Mouse (Mus musculus) gastrocnemius, postnatal 4 days (tissue): ENCODE data around the gene Galnt14. TPM values are rescaled to one million over a fixed set of nuclear protein-coding genes. Genes with fewer than 3 reads are reported as not detected.

Experiments
- DNase-seq, 2 experiments: peaks; one replicate each; pipeline ENCODE4 v3.0.0; 2021 to 2022; ENCODE audit warnings: low spot score in 2 of 2, mixed read lengths in 2 of 2
- total RNA-seq, 2 experiments: library from RNA; stranded (reverse); gene quantifications; 2 replicates each; pipeline ENCODE4 v1.2.3; 2021

The Galnt14 gene
- total RNA-seq, 2 experiments from 2014 or later: 0.31 to 0.39 TPM

DNA sequence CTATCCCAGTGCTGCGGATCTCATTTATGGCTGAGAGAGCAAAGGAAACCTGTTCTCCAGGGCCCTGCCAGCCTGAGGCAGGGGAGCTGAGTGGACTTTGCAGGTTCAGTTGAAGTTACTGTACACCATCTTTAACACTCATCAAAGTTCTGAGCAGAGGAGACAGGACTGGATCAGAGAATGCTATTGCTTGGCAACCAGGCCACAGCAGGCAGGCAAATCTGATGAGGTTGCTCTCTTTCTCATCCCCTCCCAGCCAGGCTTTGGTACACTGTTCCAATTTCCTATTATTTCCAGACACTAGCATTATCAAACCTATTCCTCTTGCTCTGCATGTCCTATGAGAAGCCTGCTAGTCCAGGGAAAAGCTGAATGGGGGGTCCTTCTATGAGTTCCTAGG is 41.3 kb downstream of the Galnt14 start:
- DNase-seq: no peak

GRCm38 (mm10) chr17:73663237-73663636 is 47.0 kb downstream of the Galnt14 start:
- no peak for DNase-seq

DNA sequence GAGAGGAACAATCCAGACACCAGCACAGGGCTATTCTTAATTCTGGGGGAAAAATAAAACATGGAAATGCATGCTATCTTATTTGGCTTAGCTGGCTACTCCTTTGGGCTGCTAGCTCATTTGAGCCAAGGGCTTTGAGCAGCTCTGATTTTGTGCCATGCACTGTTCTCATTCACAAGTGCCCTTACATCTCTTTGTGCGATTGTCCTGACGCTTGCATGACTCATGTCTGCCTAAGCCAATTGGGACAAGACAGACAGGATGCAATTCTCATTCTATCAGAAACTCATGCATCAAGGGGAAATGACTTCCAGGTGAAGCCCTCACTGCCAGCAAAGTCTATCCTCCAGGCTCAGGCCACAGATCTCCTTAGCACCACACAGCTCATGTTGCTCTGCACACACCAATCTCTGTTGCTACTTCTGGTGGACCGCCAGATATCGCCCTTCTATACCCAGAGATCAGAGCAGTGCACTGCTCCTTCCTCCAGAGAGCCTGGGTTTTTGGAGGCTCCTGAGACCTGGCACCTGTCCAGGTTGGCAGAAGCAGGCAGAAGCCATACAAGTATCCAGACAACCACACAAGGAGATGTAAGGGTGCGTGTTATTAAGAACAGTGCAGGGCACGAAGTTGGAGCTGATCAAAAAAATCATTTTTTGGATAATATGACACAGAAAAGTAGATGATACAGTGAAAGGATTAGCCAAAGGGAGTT is 51.4 kb downstream of the Galnt14 start:
- no peak for DNase-seq

DNA sequence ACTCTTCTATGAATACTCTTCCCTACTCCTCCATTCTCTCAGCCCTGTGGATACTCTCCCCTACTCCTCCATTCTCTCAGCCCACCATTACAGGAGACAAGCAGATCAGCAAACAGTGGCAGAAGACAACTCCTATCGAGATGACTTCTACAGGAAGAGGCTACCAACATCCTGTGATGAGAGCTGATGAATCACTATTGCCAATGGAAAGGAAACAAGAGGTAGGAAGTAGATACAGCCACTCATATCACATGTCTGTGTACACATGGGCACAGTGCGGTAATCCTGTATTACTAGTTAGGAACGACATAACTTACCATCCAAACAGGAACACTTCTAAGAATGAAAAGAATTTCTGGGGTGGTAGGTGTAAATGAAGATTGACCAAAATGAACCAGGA is 53.9 kb downstream of the Galnt14 start:
- DNase-seq: no peak

GRCm38 (mm10) chr17:73654261-73654660 is 56.0 kb downstream of the Galnt14 start:
- DNase-seq: no peak

GRCm38 (mm10) chr17:73649371-73649770 is 60.9 kb downstream of the Galnt14 start:
- DNase-seq: no peak

DNA sequence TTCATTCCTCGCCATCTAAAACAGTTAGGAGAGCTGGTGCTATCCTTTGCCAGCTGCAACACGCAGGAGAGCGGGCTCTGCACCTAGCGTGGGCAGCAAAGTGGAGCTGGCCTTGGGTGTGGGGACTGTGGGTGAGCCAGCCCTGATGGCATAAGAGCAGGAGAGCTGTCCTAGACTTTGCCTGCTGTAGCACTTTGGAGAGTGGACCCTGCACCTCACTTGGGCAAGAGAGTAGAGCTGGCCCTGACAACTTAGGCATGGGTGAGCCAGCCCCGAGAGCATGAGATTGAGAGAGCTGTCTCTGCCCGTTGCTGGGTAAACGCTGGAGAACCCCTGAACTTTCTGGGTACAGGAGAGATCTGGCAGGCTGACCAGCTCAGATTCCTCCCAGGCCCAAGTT is 68.6 kb downstream of the Galnt14 start:
- DNase-seq: no peak

GRCm38 (mm10) chr17:73640117-73640480 is 70.2 kb downstream of the Galnt14 start:
- DNase-seq: no peak

DNA sequence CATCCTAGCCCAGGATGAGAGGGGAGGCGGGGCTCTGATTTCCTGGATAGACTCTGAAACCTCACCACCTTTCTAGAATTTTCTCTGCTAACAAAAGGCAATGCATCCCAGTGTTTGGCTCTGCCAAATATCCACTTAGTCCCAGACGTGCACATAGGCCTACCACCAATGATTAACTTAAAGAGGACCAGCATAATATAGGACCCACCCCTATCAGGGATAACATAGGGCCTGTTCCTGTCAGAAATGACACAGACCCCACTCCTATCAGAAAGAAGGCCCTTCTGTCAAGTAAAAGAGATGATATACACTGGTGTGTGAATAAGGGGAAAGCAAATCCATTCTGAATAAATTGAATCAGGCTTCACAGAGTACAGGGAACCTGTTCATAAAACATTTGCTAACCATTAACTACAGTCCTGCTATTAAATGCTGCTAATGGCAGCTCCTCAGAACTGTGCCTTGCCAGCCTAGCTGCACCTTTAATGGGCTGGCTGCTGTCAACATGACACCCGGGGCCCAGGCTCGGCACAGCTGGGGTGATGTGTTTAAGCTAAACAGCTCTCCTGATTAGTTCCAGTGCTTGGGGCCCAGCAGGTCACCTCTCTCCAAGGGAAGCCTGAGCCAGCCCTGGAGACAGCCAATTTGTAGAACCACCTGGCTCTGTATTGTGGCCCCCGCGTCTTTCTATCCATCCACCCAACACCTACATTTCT is 70.7 kb downstream of the Galnt14 start:
- DNase-seq: no peak

GRCm38 (mm10) chr17:73636988-73637387 is 73.3 kb downstream of the Galnt14 start:
- no peak for DNase-seq

GRCm38 (mm10) chr17:73634896-73635295 is 75.4 kb downstream of the Galnt14 start:
- no peak for DNase-seq

DNA sequence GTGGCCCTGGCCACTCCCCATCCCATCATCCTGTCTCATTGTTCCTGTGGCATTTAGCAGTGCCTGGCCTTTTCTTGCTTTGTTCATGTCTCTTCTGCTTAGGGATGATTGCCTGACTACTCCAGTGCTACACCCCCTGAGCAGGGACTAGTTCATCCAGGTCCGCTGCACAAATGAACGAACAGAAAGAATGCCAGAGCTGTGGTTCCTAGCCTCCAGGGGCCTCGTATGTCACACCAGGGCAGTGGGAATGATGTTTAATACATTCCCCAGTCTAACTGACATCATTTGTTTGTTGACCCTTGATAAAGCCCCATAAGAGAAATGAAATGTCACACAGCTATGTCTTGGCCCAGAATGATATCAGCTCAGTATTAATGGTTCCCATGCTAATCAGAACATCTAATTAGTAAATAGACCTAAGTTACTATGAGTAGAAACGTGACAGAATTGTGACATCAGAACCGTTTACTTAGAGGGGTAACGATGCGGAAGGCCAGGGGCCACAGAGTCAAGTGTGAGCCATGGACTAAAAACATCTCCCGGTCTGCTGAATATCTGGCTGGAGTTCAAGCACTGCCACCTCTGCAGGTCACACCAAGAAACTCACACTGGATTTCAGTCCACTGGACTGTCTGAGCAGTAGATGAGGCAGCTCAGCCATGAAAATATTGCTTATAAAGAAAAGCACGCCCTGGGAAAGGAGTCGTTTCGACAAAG is 76.1 kb downstream of the Galnt14 start:
- DNase-seq: no peak

- no peak for DNase-seq
Observed at GRCm38 (mm10) chr17:73628263-73628914, 81.9 kb downstream of the Galnt14 start.

- no peak for DNase-seq
Observed at GRCm38 (mm10) chr17:73626912-73627311, 83.3 kb downstream of the Galnt14 start.

- DNase-seq: no peak
Observed at GRCm38 (mm10) chr17:73620049-73620448, 90.2 kb downstream of the Galnt14 start.

- DNase-seq: no peak
Observed at GRCm38 (mm10) chr17:73602552-73603478, 107.4 kb downstream of the Galnt14 start.

- no peak for DNase-seq
Observed at GRCm38 (mm10) chr17:73599923-73600322, 110.3 kb downstream of the Galnt14 start.

GRCm38 (mm10) chr17:73592081-73592480 is 118.2 kb downstream of the Galnt14 start:
- no peak for DNase-seq

DNA sequence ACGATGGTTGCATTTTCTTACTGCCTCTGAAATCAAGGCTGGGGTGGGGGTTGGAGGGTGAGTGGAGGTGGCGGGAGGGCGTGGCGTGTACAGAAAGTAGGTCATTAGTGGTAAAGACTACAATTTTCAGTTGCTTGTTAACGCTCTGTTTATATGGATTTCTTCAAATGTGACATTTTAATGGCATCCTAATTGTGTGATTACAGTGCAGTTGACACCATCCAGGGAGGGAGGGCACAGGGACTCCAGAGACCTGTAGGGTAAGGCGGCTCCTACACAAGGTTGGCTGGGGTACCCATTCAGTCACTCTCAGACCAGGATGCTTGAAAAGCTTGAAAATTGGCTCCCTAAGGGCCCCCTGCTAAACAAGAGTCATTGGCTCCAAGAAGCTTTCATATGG is 122.7 kb downstream of the Galnt14 start:
- DNase-seq: no peak

DNA sequence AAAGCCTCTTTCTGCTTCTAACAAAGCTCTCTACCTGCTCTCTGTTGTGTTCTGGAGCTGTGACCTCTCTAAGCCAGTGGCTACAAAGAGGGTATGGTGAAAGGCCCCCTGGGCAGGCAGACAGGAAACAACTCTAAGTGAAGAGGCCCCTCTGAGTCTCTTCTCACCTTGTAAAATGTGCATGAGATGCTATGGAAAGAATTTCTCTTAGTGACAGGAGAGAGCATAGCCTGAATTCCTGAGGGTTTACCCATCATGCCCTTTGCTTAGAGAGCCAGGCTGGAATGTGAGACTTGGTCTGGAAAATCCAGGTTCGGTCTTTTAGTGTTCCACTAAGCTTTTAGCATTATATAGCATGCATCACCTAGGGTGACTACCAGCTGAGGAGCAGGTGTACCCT is 136.1 kb downstream of the Galnt14 start:
- DNase-seq: no peak

DNA sequence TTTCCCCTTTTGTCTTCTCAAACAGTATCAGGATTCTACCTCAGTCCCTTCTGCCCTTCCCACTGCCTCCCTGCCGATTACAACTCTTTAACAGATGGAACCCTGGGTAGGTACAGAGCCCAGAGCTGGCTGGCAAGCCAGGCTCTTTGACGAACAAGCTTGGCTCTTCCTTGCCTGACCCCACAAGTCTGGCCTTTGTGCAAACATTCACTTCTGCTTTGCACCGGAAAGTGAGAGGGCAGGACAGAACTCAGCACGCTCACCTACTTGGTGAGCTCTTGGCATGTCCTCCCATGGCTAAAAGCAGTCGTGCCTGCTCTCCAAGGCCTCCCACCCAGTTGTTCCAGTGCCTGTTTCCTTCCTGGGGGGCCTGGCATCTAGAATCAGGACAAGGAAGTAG is 137.4 kb downstream of the Galnt14 start:
- DNase-seq: no peak
